Mouse (Mus musculus) limb, embryonic 15.5 days (tissue): ENCODE data around the gene Atrn. TPM values are rescaled to one million over a fixed set of nuclear protein-coding genes. Genes with fewer than 3 reads are reported as not detected.
"Not testable (repeated sequence)": the region's sequence is repeated elsewhere in the genome, so short reads cannot be mapped to it uniquely, and the experiment has no call there.

Source experiments
- ATAC-seq: fragments of 200-750 bp; cut with Nextera tagmentation; 2 replicates; pipeline ENCODE4 v1.8.0; 2017; ENCODE audit warnings: low read depth, moderate TSS enrichment; ENCODE audit not compliant: insufficient number of reproducible peaks, low FRiP score, low TSS enrichment
- H3K27ac ChIP-seq: fragments of 300-500 bp; sonication (generic); 2 replicates; pipeline ENCODE4 v1.5.1; 2015; ENCODE audit warnings: moderate library complexity, mild to moderate bottlenecking, inconsistent platforms
- H3K27me3 ChIP-seq: fragments of 300-500 bp; sonication (generic); 2 replicates; pipeline ENCODE4 v1.6.1; 2015; ENCODE audit warnings: inconsistent platforms
- H3K36me3 ChIP-seq: fragments of 300-500 bp; sonication (generic); 2 replicates; pipeline ENCODE4 v1.6.1; 2015; ENCODE audit warnings: inconsistent platforms
- H3K4me1 ChIP-seq: fragments of 300-500 bp; sonication (generic); 2 replicates; pipeline ENCODE4 v1.6.1; 2015; ENCODE audit warnings: inconsistent platforms
- H3K4me2 ChIP-seq: fragments of 300-500 bp; sonication (generic); 2 replicates; pipeline ENCODE4 v1.6.1; 2015; ENCODE audit warnings: mild to moderate bottlenecking, inconsistent platforms
- H3K4me3 ChIP-seq: fragments of 300-500 bp; sonication (generic); 2 replicates; pipeline ENCODE4 v1.5.1; 2015; ENCODE audit warnings: mild to moderate bottlenecking, inconsistent platforms
- H3K9ac ChIP-seq: fragments of 300-500 bp; sonication (generic); 2 replicates; pipeline ENCODE4 v1.6.1; 2015; ENCODE audit warnings: inconsistent platforms
- H3K9me3 ChIP-seq: fragments of 300-500 bp; sonication (generic); 2 replicates; pipeline ENCODE4 v1.6.1; 2016; ENCODE audit warnings: inconsistent platforms
- WGBS: fragments of 180-500 bp; shearing (Covaris S2); methylation state at CpG from one replicate; pipeline ENCODE4 v1.1.7; 2015; 5-methylcytosine and 5-hydroxymethylcytosine counted together
- polyA plus RNA-seq: library from polyadenylated mRNA; unstranded; fragments of >200 nt; fragmentation: Nextera tagmentation; extraction: Ambion mirVana; gene quantifications from 2 replicates; pipeline ENCODE4 v1.2.1, GENCODE M21; 2015

Atrn gene
- polyA plus RNA-seq, 1 experiment from 2014 or later = 7.7 TPM

DNA sequence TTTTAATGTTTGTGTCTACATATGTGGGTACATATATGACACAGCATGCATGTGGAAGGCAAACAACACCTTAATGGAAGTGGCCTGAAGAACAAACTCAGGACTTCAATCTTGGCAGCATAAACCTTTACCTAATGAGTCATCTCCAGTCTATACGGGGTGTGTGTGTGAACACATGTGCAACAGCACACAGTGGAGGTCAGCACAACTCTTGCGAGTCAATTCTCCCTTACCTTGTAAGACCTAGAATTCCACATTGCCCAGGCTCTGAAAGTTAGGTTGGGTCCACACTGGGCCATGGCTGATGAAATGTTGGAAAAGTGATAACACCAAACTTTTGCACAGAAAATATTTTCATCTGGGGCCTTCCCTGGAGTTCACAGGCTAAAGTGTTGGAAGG is 124.3 kb downstream of the Atrn start:
- 92% methylated on average over 2 of the region's 2 CpGs for WGBS
- Histone ChIP-seq H3K4me1 (0 out of 2 replicates have a peak, but pooled peaks cover 3% of the 10 kb centered on the region), H3K4me2 (no peak overlapping the region), H3K36me3 (peaks cover 16% of the 10 kb centered on the region; the same call in 1 of the 2 replicates), H3K27ac (no peak overlapping the region), H3K9me3 (no peaks in the 10 kb centered on the region), H3K4me3 (no peak overlapping the region), H3K9ac (no peak overlapping the region), H3K27me3 (no peaks in the 10 kb centered on the region)
- no peak for ATAC-seq

DNA sequence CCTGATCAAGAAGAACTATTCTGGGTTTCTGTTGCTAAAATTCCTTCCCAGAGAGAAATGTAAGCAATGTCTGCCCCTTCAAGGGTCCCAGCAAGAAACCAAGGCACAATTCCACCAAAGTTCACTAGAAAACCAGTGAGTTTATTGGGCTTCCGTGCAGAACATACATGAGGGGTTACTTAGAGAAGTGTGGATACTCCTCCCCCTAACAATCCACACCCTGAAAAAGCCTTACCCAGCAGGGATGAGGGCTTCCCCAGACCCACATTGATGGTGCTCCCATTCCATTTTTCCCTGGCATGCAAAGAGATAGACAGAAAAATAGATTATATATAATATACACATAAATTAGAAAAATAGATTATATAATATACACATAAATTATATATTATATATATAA is 124.7 kb downstream of the Atrn start:
- no peak overlapping the region for H3K4me2 ChIP-seq
- H3K27ac ChIP-seq = no peak overlapping the region
- 0 out of 2 replicates have a peak, but pooled peaks cover 3% of the 10 kb centered on the region for H3K4me1 ChIP-seq
- no peak for ATAC-seq
- peaks cover 12% of the 10 kb centered on the region; the same call in 1 of the 2 replicates for H3K36me3 ChIP-seq
- no peak overlapping the region for H3K9ac ChIP-seq
- no peaks in the 10 kb centered on the region for H3K27me3 ChIP-seq
- no peaks in the 10 kb centered on the region for H3K9me3 ChIP-seq
- WGBS = 91% methylated on average over 1 of the region's 1 CpGs
- no peak overlapping the region for H3K4me3 ChIP-seq

DNA sequence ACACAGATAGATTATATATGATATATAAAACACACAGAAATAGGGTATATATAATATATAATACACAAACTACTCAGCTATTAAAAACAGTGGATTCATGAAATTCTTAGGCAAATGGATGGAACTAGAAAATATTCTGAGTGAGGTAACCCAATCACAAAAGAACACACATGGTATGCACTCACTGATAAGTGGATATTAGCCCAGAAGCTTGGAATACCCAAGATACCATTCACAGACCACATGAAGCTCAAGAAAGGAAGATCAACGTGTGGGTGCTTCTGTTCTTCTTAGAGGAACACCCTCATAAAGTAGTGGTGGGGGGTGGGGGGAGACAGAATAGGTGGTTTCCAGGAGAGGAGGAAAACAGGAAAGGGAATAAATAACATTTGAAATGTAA is 125.1 kb downstream of the Atrn start:
- H3K27ac ChIP-seq, H3K27me3 ChIP-seq, H3K36me3 ChIP-seq, H3K4me2 ChIP-seq, H3K9me3 ChIP-seq, ATAC-seq, H3K4me1 ChIP-seq, H3K9ac ChIP-seq, H3K4me3 ChIP-seq: not testable (repeated sequence)
- 55% methylated on average over 1 of the region's 1 CpGs for WGBS

DNA sequence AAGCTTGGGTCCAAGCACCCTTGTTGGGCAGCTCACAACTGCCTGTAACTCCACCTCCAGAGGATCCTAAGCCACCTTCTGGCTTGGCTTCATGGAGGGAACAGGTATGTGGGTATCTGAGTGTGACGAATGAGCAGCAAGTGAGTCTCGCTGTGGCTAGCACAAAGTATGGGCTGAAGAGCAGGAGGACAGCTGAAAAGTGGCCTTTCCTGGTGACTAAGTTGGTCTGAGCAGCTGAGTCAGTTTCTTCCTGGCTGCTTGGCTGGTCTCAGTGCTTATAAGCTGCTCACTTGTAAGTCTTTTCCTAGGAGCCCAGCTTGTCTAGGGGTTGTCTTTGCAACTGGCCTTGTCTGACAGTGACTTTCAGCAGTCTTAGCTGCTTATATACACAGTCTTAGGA is 130.0 kb downstream of the Atrn start:
- no peaks in the 10 kb centered on the region for H3K36me3 ChIP-seq
- H3K4me1 ChIP-seq = peaks cover 27% of the 10 kb centered on the region
- H3K4me3 ChIP-seq = no peak overlapping the region
- no peaks in the 10 kb centered on the region for H3K9me3 ChIP-seq
- H3K27ac ChIP-seq = no peak overlapping the region
- H3K27me3 ChIP-seq = peaks cover 23% of the 10 kb centered on the region
- WGBS = 85% methylated on average over 2 of the region's 2 CpGs
- no peak for ATAC-seq
- no peak overlapping the region for H3K9ac ChIP-seq
- no peak overlapping the region for H3K4me2 ChIP-seq

DNA sequence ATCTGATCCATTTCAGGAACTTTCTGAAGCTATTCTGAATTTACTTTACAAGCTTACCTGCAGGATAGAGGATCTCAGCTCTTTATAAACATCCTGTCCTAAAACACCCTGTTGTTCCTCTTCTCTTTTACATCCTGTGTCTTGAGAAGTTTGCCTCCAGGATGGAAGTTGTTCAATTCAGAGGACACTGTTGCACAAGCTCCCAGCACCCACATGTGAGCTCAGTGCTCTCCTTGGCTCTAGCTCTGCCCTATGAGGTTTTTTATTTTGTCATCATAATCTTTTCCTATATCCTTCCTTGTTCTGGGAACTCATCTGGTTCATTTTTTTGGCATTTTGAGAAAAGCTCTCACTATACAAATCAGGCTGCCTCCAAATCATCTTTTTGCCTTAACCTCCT is 130.5 kb downstream of the Atrn start:
- peaks cover 27% of the 10 kb centered on the region for H3K27me3 ChIP-seq
- no peak overlapping the region for H3K4me3 ChIP-seq
- H3K27ac ChIP-seq = no peak overlapping the region
- no peak overlapping the region for H3K4me2 ChIP-seq
- no peaks in the 10 kb centered on the region for H3K36me3 ChIP-seq
- H3K9me3 ChIP-seq = no peaks in the 10 kb centered on the region
- peaks cover 31% of the 10 kb centered on the region for H3K4me1 ChIP-seq
- no peak for ATAC-seq
- H3K9ac ChIP-seq = no peak overlapping the region

DNA sequence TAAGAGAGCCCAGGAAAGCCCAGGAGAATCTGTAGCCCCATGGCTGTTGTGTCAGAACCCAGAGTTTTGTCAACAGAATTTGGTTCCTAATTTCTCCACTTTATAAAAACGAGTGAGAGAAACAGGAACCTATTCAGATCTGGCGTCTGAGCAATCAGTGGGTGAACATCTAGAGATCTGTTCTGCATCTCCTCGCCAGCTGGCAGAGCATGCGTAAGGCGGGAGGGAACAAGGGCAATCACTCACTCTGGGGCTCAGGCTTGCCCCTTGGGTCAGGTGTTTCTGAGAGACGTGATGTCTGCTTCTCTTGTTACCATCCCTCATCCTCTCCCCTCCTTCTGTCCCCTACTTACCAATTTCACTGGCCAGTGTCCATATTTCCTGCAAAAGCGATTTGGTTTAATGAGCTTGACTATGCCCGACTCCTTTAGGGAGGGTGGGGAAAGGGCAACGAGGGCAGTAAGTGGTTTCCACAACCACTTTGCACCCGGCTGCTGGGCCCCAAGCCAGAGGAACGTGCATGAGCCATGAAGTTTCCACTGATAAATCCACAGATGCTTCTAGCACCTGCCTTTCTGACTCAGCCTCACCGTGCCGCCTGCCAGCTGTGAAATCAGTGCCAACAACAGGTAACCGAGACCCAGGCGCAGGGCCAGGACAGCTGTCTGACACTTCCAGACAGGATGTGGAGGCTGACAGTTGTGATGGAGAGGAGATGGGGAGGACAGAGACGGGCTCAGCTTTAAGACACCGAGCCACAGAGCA is 131.1 kb downstream of the Atrn start:
- Histone ChIP-seq H3K27ac (no peak overlapping the region), H3K9me3 (no peaks in the 10 kb centered on the region), H3K9ac (no peak overlapping the region), H3K36me3 (no peaks in the 10 kb centered on the region), H3K4me2 (no peak overlapping the region), H3K4me1 (peaks cover 32% of the 10 kb centered on the region), H3K27me3 (peaks cover 34% of the 10 kb centered on the region), H3K4me3 (no peak overlapping the region)
- WGBS = 38% methylated on average over 17 of the region's 17 CpGs
- peak; percentile 40; the same call in 1 of the 2 replicates for ATAC-seq

DNA sequence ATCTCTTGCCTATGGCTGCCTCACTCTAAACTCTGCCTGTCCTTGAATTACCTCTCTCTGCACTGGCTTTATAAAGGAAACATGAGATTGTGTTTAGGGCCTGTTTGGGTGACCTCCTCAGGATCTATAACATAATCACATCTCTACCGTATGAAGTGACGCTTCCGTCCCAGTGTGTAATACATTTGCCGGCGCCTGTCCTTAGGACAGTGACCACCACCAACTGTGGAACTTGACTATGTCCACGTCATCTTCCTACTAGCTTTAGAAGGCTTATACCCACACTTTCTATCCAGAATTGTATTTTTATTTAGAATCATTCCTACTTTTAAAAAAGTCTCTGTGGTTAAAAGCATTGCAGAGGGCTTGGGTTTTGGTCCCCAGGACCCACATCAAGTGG is 131.9 kb downstream of the Atrn start:
- Histone ChIP-seq H3K27ac (no peak overlapping the region), H3K4me3 (no peak overlapping the region), H3K4me2 (no peak overlapping the region), H3K9me3 (no peaks in the 10 kb centered on the region), H3K9ac (no peak overlapping the region), H3K4me1 (peaks cover 32% of the 10 kb centered on the region), H3K27me3 (peaks cover 42% of the 10 kb centered on the region), H3K36me3 (no peaks in the 10 kb centered on the region)
- ATAC-seq = no peak
- WGBS = 79% methylated on average over 6 of the region's 6 CpGs

DNA sequence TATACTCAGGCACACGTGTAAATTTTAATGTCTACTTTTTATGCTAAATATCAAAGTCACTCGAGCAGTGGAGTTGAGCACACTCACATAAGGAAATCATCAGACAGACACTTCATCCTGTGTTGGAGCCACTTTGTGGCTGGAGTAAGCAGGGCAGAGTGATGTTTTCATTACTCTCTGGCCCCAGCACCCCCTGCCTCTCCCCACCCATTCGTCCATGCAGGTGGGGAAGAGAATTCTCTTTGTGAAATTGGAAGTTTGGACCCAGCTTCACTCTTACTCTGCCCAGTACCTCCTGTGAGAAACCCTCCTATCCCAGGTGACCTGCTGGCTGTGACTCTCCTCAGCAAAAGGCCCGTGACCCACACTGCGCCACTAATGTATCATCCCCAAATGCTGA is 132.4 kb downstream of the Atrn start:
- Histone ChIP-seq H3K4me2 (no peak overlapping the region), H3K27me3 (peaks cover 43% of the 10 kb centered on the region)
- WGBS = 76% methylated on average over 5 of the region's 5 CpGs

DNA sequence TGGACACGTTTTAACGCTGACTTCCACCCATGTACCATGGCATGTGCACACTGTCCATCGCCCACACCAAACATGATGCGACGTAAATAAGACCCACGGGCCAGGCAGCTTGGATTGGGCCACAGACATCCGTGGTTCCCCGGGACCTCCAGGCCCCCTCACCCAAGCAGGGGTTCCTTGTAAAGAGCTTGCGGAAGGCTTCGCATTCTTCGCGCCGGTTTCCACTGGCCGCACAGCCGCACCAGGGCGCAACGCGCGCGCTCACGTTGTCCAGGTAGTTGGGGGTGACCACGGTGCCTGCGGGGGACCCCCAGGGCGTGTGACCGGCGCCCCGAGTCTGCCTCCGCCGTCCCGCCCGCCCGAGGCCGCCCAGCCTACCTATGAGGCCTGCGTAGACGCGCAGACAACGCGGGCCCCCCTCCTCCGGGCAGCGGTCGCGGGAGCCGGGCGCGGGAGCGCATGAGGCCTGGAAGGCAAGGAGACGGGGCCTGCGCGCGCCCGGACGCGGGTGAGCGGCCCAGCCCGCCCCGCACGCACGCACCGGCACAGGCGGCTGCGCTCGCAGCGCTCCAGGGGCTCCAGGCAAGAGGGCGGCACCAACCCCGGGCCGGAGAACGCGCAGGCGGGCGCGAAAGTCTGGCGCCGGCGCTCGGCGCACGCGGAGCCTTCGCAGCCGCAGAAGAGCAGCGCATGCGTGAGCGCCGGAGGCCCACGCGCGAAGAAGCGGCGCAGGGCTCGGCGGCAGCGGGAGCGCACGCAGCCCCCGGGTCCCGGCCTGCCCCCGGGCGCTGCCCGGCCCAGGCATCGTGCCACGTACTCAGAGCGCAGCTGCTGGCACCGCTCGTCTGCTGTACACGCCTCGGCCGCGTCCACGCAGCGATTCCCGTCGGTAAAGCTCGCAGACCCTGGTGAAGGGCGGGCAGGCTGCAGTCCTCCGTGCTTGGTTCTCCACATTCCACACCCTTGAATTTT is 134.8 kb downstream of the Atrn start:
- Histone ChIP-seq H3K9ac (peak overlapping the region; percentile 62), H3K36me3 (no peaks in the 10 kb centered on the region), H3K9me3 (no peaks in the 10 kb centered on the region), H3K27me3 (peaks cover 43% of the 10 kb centered on the region), H3K4me1 (peaks cover 44% of the 10 kb centered on the region), H3K4me2 (peak overlapping the region; percentile 97), H3K4me3 (peak overlapping the region; percentile 63), H3K27ac (peak overlapping the region; percentile 57; the same call in 1 of the 2 replicates)
- peak; percentile 30; the same call in 1 of the 2 replicates for ATAC-seq
- WGBS = 3% methylated on average over 106 of the region's 115 CpGs

More for the DNA sequence above, 132.4 kb downstream of the Atrn start:
- Histone ChIP-seq H3K9me3 (no peaks in the 10 kb centered on the region), H3K4me3 (no peak overlapping the region), H3K36me3 (no peaks in the 10 kb centered on the region), H3K4me1 (peaks cover 32% of the 10 kb centered on the region), H3K27ac (no peak overlapping the region), H3K9ac (0 out of 2 replicates have a peak overlapping the region, but pooled peaks have one; percentile 21)
- ATAC-seq = no peak

DNA sequence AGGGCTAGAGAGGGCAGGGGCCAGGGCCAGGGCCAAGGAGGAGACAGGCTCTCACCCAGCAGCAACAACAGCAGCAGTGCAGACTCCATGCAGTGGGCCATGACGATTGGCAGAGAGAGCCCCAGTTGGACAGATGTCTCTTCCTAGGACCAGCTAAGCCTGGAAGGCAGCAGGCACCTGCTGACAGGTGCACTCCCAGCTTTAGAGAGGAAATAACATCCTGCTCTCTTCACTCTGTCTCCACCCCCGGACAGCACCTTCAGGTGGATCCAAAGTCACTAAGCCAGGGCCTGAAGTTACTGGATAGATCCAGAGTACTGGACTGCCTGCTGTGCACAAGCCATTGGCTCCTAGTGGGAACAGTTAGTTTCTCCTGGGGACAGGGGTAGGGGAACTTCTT is 136.7 kb downstream of the Atrn start, which contains the start of gene Gfra4:
Gene Gfra4 (minus strand): TSS at position 101 of the 400 bp plus-strand sequence.
- peaks cover 43% of the 10 kb centered on the region for H3K27me3 ChIP-seq
- WGBS = 66% methylated on average over 2 of the region's 2 CpGs
- no peak for ATAC-seq

DNA sequence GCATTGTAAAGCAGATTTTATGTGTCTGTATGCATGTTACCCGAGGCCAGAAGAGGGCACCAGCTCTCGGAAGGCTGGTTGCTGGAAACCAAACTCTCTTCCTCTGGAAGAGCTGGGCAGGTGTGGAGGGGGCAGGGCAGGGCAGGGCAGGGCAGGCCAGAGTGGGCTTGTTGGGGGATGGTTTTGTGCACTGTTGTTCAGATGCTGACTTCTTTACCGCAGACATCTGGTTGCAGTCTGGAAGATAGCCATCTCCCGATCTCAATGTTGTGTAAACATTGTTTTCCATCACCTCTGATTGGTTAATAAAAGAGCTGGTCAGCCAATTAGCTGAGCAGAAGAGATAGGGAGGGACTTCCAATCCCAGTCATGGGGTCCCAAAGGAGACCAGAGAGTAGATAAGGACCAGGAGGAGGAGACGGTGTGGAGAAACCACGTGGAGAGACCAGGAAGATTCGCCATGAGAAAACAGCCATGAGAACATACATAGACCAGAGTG is 138.1 kb downstream of the Atrn start:
- Histone ChIP-seq H3K4me2 (no peak overlapping the region), H3K36me3 (no peaks in the 10 kb centered on the region), H3K9me3 (no peaks in the 10 kb centered on the region), H3K9ac (no peak overlapping the region), H3K27me3 (peaks cover 40% of the 10 kb centered on the region), H3K4me3 (no peak overlapping the region), H3K27ac (no peak overlapping the region), H3K4me1 (peaks cover 30% of the 10 kb centered on the region)
- ATAC-seq = no peak
- WGBS = 9% methylated on average over 7 of the region's 7 CpGs

More for the DNA sequence above, 136.7 kb downstream of the Atrn start, which contains the start of gene Gfra4:
- H3K27ac ChIP-seq = no peak within 1 kb of the TSS
- peak within 1 kb of the TSS; percentile 63 for H3K4me3 ChIP-seq
- H3K4me1 ChIP-seq = peaks cover 34% of the 10 kb centered on the region
- H3K9me3 ChIP-seq = no peaks in the 10 kb centered on the region
- H3K36me3 ChIP-seq = no peaks in the 10 kb centered on the region
- H3K9ac ChIP-seq = no peak within 1 kb of the TSS
- H3K4me2 ChIP-seq = peak within 1 kb of the TSS; percentile 97
